Mouse (Mus musculus) layer of hippocampus, adult 9-10 months (tissue): Measurements from ENCODE around the gene Pcnt.

ENCODE experiments used
- DNase-seq: peaks from one replicate; pipeline ENCODE4 v3.0.0; 2022; ENCODE audit warnings: low spot score

Gene Pcnt

DNA sequence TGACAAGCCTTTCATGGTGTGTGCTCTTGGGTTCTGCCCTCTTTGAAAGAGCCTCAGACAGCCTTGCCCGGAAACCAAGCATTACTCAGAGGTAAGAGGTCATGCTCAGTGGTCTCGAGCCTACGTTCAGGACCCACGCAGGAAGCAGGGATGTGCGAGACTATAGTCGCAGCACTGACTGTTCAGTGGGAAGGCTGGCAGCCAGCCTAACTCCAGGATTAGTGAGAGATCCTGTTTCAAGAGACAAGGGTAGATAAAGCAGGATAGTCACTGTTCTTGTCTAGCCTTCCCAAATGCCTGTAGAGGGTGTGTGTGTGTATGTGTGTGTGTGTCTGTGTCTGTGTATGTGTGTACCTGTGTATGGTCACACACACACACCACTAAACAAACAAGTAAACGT, 126.4 kb downstream of the Pcnt start:
- DNase-seq, result no peak

DNA sequence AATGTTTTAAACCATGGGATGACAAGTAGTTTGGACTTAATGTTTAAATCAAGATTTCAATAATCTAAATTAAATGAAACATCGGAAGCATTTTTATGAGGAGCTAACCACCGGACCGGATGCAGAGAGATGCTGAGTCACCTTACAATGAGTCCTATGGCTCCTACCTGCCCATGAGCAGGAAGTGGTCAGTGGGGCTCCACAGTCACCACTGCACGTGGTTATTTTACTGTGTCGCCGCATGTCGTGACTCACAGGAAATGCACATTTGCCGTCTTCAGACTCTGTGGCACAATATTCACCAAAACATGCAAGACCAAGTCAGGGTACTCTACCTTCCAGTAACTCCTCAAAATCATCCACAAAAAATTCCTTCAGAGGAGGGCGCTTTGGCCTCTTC, 135.8 kb downstream of the Pcnt start:
- no peak for DNase-seq
